Mouse (Mus musculus): Measurements from ENCODE around the gene Epas1.

Gene Epas1

GRCm38 (mm10) chr17:86827391-86828165 lies 74.1 kb downstream of the Epas1 start:
- peak in 1 of 2 experiments; percentile 3 for DNase-seq (ENCODE audit: low spot score in 2 of 2)

DNA sequence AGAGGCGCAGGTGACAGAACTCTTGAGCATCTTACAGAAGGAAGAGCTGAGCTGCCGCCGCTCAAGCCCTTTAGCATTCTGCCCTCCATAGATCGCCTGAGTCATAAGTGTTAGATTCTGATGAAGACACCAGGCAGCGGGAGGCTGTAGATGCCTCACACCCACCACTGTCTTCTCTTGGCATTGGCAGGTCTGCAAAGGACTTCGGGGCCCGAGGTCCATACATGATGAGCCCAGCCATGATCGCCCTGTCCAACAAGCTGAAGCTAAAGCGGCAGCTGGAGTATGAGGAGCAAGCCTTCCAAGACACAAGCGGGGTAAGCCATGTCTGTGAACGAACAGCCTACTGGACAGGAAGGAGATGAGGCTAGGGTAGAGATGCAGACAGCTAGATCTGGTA lies 75.0 kb downstream of the Epas1 start:
- peak in 1 of 2 experiments; percentile 2 for DNase-seq (ENCODE audit: low spot score in 2 of 2)

DNA sequence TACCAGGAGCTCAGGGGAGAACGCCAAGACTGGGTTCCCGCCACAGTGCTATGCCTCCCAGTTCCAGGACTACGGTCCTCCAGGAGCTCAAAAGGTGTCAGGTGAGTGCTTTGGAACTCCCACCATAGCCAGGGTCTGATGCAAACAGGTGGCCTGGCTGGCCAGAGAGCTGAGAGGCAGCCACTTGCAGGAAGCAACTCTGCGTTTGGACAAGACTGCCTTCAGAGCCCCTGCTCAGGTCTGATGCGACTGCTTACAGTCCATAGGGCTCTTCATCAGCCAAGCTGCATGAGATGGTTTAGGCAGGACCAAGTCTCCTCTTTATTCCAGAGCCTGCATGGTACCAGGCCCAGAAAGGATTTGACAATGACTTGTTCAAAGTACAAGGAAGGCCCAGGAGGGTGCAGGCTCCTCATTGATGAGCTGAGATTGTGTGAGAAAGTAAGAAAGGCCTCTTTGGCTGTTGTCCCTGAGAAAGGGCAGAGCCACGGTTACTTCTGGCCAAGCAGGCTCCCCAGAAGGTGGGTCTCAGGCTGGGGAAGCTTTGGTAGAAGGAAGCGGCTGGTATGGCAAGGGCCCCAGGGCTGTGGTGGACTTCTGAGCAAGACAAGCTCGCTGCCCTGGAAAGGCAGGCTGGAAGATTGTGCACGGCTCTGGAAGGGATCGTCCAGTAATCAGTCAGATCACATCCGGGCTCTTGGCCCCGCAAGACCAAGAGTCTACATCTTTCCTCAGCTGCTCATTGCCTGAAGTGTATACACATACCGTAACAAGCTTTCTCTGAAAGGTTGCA lies 76.1 kb downstream of the Epas1 start:
- DNase-seq (ENCODE audit: low spot score in 2 of 2), result peak in 1 of 2 experiments; percentile 3

GRCm38 (mm10) chr17:86830893-86831292 lies 77.4 kb downstream of the Epas1 start:
- DNase-seq (ENCODE audit: low spot score in 2 of 2), result no peak

DNA sequence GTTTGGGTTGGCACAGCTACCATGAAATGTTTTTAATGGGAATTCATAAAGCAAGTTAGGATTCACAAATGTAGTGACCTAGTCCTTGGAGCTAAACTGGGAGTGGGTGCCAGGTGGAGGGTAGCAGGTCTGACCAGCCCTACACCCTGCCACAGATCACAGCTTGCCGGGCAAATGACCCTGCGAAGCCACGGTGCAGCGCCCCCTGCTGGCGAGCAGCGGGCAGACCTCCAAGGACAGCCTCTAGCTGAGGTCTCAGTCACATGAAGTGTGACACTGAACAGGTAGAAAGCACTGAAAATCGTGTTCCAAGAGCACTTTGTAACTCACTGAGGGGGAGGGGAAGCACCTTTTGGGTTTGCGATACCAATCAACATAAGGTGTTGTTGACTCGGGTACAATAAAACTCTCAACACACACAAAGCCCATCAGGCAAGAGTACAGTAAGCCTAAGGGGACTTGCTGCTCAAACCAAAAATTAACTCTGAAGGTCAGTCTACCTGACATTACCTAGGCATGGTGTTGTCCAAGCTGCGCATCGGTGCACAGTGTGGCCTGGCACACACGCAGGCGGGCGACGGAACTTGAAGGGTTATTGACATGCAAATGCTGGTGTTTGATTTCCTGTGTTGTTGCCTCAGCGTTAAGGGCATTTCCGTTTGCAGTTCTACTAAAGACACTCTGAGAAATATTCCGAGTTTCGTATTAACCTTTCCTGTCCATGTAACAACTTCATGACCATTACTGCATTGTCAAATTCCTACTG lies 79.2 kb downstream of the Epas1 start:
- DNase-seq (ENCODE audit: low spot score in 2 of 2), result no peak

DNA sequence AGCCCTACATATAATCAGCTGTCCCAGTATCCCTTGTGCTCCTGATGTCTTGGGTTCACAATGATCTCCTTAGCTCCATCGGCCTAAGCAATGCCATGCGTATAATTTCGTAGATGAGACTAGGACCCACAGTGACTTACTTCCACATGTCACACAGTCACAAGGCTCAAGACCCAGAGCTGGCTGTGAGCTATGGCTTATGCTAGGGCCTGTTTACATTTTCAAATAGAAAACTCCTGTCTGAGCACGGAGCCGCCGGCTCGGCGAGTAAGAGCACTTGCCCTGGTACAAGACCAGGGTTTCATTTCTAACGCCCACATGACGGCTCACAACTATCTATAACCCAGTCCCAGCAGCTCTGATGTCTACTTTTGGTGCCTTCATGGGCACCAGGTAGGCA lies 80.4 kb downstream of the Epas1 start:
- DNase-seq (ENCODE audit: low spot score in 2 of 2), result no peak

DNA sequence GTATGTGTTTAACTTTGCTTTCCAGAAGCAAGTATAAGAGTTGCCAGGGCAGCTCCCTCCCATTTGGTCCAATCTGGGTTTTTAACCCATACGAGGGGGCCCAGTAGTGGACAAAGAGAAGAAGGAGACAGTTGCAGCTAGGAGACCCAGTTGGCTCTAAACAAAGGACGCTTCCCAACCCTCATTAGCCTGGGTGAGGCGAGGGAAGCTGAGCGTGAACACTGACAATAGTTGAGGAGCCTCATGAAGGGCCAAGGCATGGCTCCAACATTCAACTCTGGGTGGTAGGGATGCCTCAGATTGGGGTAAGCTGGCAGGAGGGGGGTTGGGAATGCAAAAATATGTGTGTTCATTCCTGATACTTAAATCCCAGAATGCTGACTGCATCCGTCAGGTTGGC lies 85.8 kb downstream of the Epas1 start:
- DNase-seq (ENCODE audit: low spot score in 2 of 2), result no peak

GRCm38 (mm10) chr17:86850700-86851337 lies 97.3 kb downstream of the Epas1 start:
- DNase-seq (ENCODE audit: low spot score in 2 of 2), result no peak

GRCm38 (mm10) chr17:86851782-86852181 lies 98.3 kb downstream of the Epas1 start:
- no peak for DNase-seq (ENCODE audit: low spot score in 2 of 2)

- no peak for DNase-seq (ENCODE audit: low spot score in 2 of 2)
Observed at GRCm38 (mm10) chr17:86852591-86853031, 99.1 kb downstream of the Epas1 start.

DNA sequence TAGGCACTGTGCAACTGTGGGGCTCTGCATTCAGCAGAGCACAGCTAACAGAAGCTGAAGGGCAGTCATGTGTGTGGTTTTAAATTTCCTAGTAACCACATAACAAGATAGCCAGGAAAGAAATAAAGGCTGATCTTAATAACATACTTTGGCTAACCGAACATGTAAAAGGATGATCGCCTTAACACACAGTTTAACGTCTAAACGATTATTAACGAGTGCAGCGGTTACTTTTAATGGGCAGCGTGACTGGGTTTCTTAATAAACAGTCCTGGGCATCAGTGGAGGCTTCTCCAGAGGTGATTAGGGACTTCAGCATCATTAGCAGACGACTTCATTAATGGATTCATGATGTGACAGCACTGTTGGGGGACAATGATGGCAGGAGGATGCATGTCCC lies 117.1 kb downstream of the Epas1 start:
- no peak for DNase-seq (ENCODE audit: low spot score in 2 of 2)

GRCm38 (mm10) chr17:86872643-86873042 lies 119.1 kb downstream of the Epas1 start:
- no peak for DNase-seq (ENCODE audit: low spot score in 2 of 2)

- DNase-seq (ENCODE audit: low spot score in 2 of 2), result no peak
Observed at GRCm38 (mm10) chr17:86876940-86877339, 123.4 kb downstream of the Epas1 start.

GRCm38 (mm10) chr17:86877747-86878146 lies 124.2 kb downstream of the Epas1 start:
- no peak for DNase-seq (ENCODE audit: low spot score in 2 of 2)

DNA sequence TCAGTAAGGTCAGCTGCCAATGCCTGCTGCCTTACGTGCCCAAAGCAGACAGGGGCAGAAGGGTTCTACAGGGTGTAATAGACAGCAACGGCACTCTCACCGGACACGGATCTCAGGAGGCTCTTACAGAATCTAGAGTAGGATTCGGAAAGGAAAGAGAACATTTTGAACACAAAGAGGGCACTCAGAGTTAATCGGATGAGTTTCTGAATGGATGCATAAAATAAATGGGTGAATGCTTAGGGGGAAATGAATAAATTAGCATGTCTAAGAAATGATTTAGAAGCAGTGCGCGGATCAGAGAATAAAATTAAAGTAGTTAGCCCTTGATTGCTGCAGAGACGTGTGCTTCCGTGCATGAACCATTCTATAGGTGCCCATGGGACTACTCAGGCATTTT lies 126.6 kb downstream of the Epas1 start:
- no peak for DNase-seq (ENCODE audit: low spot score in 2 of 2)

DNA sequence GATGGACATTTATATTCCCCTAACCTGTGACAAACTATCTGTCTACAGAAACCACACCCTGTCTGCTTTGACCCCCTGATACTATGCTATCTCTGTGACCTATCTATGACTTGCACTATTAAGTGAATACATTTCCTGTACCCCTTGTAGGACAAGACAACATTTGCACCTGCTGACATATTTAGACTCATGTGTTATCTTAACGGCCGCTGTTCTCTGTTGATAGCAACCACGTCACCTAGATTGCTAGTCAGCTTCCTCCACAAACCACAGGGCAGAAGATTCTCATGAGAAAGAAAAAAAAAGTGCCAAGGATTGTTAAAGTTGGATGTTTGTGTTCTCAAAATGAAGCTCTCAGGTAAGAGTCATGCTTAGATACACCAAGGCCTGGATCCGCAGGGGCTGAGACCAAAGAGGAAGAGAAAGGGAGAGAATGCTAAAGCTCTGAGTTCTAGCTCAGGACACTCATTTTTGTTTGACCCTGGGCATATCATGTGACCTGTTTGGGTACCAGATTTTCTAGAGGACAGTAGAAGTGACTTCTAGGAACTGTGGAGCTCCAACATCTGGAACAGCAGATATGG lies 127.1 kb downstream of the Epas1 start:
- DNase-seq (ENCODE audit: low spot score in 2 of 2), result no peak
